Mouse (Mus musculus): ENCODE measurements around the gene Dgkd. TPM values are rescaled to one million over a fixed set of nuclear protein-coding genes. Genes with fewer than 3 reads are reported as not detected.

Dgkd gene
- polyA plus RNA-seq, 1 experiment from 2014 or later: 32.9 TPM

DNA sequence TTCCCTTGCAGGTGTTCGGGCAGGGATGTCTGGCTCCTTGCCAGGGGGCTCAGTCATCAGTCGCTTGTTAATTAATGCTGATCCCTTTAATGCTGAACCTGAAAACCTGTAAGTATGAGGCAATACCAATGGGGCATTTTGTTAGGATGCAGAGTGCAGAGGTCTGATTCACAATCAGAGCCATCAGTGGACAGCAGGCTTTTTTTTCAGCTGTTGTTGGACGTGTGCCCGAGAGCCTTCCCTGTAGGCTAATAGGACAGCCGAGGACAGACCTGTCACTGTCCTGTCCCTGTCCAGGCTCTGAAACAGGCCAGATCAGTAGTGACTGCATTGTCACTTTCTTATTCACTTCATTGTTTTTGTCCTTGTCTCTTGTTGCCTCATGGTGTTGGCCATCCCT lies 76.6 kb downstream of the Dgkd start:
- H3K36me3 ChIP-seq (ENCODE audit: control insufficient read depth, insufficient read depth, low read length): peaks cover 28% of the 10 kb centered on the region
- H3K9ac ChIP-seq (ENCODE audit: low read length): no peak overlapping the region
- no peak for ATAC-seq (ENCODE audit: low read depth)
- H3K4me2 ChIP-seq (ENCODE audit: low read depth, low read length): no peak overlapping the region
- H3K9me3 ChIP-seq (ENCODE audit: control insufficient read depth, low read length): no peaks in the 10 kb centered on the region
- 66% methylated on average over 5 of the region's 5 CpGs for WGBS
- no peak overlapping the region for H3K4me3 ChIP-seq (ENCODE audit: low read length)
- no peaks in the 10 kb centered on the region for H3K4me1 ChIP-seq (replicated peaks; ENCODE audit: control insufficient read depth, insufficient read depth, low read length)
- H3K27me3 ChIP-seq (ENCODE audit: control insufficient read depth, insufficient read depth, low read depth, low read length): no peaks in the 10 kb centered on the region
- H3K27ac ChIP-seq (ENCODE audit: low read length): no peak overlapping the region

DNA sequence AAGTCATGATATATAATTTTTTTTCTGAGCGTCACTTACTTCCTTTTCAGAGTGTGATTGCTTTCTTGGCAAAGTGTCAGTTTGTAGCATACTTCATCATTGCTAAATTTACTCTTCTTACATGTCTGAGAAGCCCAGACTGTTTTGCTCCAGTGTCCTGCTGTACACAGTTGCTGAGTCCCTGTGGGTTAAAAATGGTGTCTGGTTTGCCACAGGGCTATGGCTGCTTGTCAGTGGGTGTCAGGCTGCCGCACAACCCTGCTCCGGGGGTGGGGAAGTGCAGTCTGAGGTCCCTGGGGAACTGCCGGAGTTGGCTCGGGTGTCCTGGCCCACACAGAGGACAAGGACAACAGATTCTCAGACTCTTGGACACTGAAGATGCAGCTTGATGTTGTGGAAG lies 80.0 kb downstream of the Dgkd start:
- no peak overlapping the region for H3K4me3 ChIP-seq (ENCODE audit: low read length)
- no peaks in the 10 kb centered on the region for H3K9me3 ChIP-seq (ENCODE audit: control insufficient read depth, low read length)
- H3K27me3 ChIP-seq (ENCODE audit: control insufficient read depth, insufficient read depth, low read depth, low read length): no peaks in the 10 kb centered on the region
- peaks cover 21% of the 10 kb centered on the region for H3K36me3 ChIP-seq (ENCODE audit: control insufficient read depth, insufficient read depth, low read length)
- no peak overlapping the region for H3K27ac ChIP-seq (ENCODE audit: low read length)
- no peak overlapping the region for H3K9ac ChIP-seq (ENCODE audit: low read length)
- WGBS: 72% methylated on average over 5 of the region's 5 CpGs
- H3K4me1 ChIP-seq (replicated peaks; ENCODE audit: control insufficient read depth, insufficient read depth, low read length): no peaks in the 10 kb centered on the region
- H3K4me2 ChIP-seq (ENCODE audit: low read depth, low read length): no peak overlapping the region
- no peak for ATAC-seq (ENCODE audit: low read depth)

DNA sequence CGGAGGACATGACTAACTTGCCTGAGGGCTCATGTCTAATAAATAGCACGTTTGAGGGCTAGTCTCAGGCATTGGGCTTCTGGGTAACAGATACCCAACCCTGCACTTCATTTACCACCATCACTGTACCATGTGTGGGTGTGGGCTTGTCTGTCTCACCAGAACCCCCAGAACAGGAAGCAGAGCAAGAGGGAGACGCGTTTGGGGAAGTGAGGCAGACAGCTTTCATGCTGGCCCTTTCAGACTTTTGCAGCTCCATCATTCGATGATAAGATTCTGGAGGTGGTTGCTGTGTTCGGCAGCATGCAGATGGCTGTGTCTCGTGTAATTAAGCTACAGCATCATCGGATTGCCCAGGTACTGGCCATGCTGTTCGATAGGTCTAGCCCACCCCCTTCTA lies 82.0 kb downstream of the Dgkd start:
- WGBS: 80% methylated on average over 9 of the region's 9 CpGs
- Histone ChIP-seq H3K27ac (ENCODE audit: low read length) (no peak overlapping the region), H3K27me3 (ENCODE audit: control insufficient read depth, insufficient read depth, low read depth, low read length) (no peaks in the 10 kb centered on the region), H3K4me2 (ENCODE audit: low read depth, low read length) (no peak overlapping the region), H3K9me3 (ENCODE audit: control insufficient read depth, low read length) (no peaks in the 10 kb centered on the region), H3K9ac (ENCODE audit: low read length) (no peak overlapping the region), H3K4me3 (ENCODE audit: low read length) (no peak overlapping the region), H3K36me3 (ENCODE audit: control insufficient read depth, insufficient read depth, low read length) (peaks cover 26% of the 10 kb centered on the region), H3K4me1 (replicated peaks; ENCODE audit: control insufficient read depth, insufficient read depth, low read length) (no peaks in the 10 kb centered on the region)
- ATAC-seq (ENCODE audit: low read depth): no peak

DNA sequence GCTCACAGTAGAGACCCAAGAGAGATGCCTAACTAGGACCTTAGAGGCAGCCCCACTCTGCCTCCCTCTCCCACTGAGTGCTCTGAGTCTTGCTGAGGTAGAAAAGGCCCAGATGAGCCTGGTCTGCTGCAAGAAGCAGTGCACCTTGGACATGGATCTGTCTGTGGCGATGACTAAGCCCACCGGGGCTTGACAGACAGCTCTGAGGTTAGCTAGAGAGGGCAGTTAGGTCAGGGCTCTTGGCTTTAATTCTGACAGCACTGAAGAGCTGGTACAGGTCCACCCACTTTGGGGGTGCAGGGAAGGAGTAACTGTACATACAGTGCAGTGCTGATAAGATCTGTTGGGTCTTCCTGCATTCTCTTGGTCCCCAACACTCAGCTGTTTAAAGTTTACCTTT lies 82.5 kb downstream of the Dgkd start:
- Histone ChIP-seq H3K27me3 (ENCODE audit: control insufficient read depth, insufficient read depth, low read depth, low read length) (no peaks in the 10 kb centered on the region), H3K9ac (ENCODE audit: low read length) (no peak overlapping the region), H3K4me3 (ENCODE audit: low read length) (no peak overlapping the region), H3K27ac (ENCODE audit: low read length) (no peak overlapping the region), H3K4me2 (ENCODE audit: low read depth, low read length) (no peak overlapping the region), H3K9me3 (ENCODE audit: control insufficient read depth, low read length) (no peaks in the 10 kb centered on the region), H3K36me3 (ENCODE audit: control insufficient read depth, insufficient read depth, low read length) (peaks cover 29% of the 10 kb centered on the region), H3K4me1 (replicated peaks; ENCODE audit: control insufficient read depth, insufficient read depth, low read length) (no peaks in the 10 kb centered on the region)
- 90% methylated on average over 2 of the region's 2 CpGs for whole genome bisulfite sequencing
- ATAC-seq (ENCODE audit: low read depth): no peak

DNA sequence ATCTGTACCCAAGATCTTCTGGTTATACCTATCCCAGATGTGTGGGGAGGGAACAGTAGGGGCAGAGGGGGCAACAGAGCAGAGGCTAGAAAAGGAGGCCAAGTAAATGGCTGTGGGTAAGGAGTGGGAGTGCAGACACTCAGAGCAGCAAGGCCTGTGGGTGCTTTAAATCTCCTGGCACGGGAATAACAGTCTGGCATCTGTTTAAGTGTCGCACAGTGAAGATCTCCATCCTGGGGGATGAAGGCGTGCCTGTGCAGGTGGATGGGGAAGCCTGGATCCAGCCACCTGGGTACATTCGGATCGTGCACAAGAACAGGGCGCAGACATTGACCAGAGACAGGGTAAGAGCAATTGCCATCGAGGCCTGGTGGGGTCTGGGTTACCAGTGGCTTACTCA lies 83.0 kb downstream of the Dgkd start:
- no peaks in the 10 kb centered on the region for H3K9me3 ChIP-seq (ENCODE audit: control insufficient read depth, low read length)
- H3K27me3 ChIP-seq (ENCODE audit: control insufficient read depth, insufficient read depth, low read depth, low read length): no peaks in the 10 kb centered on the region
- no peak overlapping the region for H3K9ac ChIP-seq (ENCODE audit: low read length)
- no peak for ATAC-seq (ENCODE audit: low read depth)
- H3K36me3 ChIP-seq (ENCODE audit: control insufficient read depth, insufficient read depth, low read length): peaks cover 29% of the 10 kb centered on the region
- H3K27ac ChIP-seq (ENCODE audit: low read length): no peak overlapping the region
- WGBS: 84% methylated on average over 7 of the region's 7 CpGs
- H3K4me3 ChIP-seq (ENCODE audit: low read length): no peak overlapping the region
- H3K4me2 ChIP-seq (ENCODE audit: low read depth, low read length): no peak overlapping the region
- no peaks in the 10 kb centered on the region for H3K4me1 ChIP-seq (replicated peaks; ENCODE audit: control insufficient read depth, insufficient read depth, low read length)

DNA sequence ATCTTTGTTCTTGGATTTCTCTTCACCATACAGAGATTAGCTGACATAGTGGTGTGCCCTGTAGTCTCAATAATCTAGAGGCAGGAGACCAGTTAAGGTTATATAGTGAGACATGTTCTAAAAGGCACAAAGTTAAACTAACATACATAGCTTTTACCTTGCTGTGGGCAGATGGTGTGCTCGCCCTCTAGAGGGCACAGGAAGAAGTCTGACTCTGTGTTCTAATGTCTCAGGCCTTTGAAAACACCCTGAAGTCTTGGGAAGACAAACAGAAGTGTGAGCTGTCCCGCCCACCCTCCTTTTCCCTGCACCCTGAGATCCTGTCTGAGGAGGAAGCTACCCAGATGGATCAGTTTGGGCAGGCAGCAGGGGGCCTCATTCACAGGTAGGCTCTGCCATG lies 83.4 kb downstream of the Dgkd start:
- no peak overlapping the region for H3K9ac ChIP-seq (ENCODE audit: low read length)
- H3K27me3 ChIP-seq (ENCODE audit: control insufficient read depth, insufficient read depth, low read depth, low read length): no peaks in the 10 kb centered on the region
- ATAC-seq (ENCODE audit: low read depth): peak; percentile 38; the same call in 1 of the 2 replicates
- no peak overlapping the region for H3K27ac ChIP-seq (ENCODE audit: low read length)
- no peaks in the 10 kb centered on the region for H3K4me1 ChIP-seq (replicated peaks; ENCODE audit: control insufficient read depth, insufficient read depth, low read length)
- no peaks in the 10 kb centered on the region for H3K9me3 ChIP-seq (ENCODE audit: control insufficient read depth, low read length)
- WGBS: 24% methylated on average over 2 of the region's 2 CpGs
- no peak overlapping the region for H3K4me3 ChIP-seq (ENCODE audit: low read length)
- H3K36me3 ChIP-seq (ENCODE audit: control insufficient read depth, insufficient read depth, low read length): peaks cover 29% of the 10 kb centered on the region
- no peak overlapping the region for H3K4me2 ChIP-seq (ENCODE audit: low read depth, low read length)

DNA sequence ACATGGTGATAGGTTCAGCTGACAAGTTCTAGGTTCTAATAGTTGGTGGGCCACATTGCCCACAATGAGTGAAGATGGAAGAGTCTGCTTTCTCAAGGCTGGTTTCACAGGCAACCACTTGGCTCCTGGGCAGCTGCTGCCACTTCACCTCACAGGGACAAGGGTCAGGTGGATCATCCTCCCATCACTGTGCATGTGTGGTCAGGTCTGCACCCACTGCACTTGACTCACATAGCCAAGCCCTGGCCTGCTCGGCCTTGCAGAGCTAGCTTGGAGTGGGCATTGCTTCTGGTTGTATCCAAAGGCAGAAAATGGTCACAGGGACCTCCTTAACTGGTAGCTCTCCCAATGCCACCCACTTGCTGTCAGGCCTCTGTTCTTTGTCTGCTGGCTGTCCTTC lies 88.7 kb downstream of the Dgkd start:
- ATAC-seq (ENCODE audit: low read depth): no peak
- H3K4me3 ChIP-seq (ENCODE audit: low read length): no peak overlapping the region
- 67% methylated on average over 1 of the region's 1 CpGs for WGBS
- no peaks in the 10 kb centered on the region for H3K4me1 ChIP-seq (replicated peaks; ENCODE audit: control insufficient read depth, insufficient read depth, low read length)
- no peak overlapping the region for H3K4me2 ChIP-seq (ENCODE audit: low read depth, low read length)
- H3K9ac ChIP-seq (ENCODE audit: low read length): no peak overlapping the region
- no peak overlapping the region for H3K27ac ChIP-seq (ENCODE audit: low read length)
- peaks cover 54% of the 10 kb centered on the region for H3K36me3 ChIP-seq (ENCODE audit: control insufficient read depth, insufficient read depth, low read length)
- no peaks in the 10 kb centered on the region for H3K9me3 ChIP-seq (ENCODE audit: control insufficient read depth, low read length)
- H3K27me3 ChIP-seq (ENCODE audit: control insufficient read depth, insufficient read depth, low read depth, low read length): no peaks in the 10 kb centered on the region

DNA sequence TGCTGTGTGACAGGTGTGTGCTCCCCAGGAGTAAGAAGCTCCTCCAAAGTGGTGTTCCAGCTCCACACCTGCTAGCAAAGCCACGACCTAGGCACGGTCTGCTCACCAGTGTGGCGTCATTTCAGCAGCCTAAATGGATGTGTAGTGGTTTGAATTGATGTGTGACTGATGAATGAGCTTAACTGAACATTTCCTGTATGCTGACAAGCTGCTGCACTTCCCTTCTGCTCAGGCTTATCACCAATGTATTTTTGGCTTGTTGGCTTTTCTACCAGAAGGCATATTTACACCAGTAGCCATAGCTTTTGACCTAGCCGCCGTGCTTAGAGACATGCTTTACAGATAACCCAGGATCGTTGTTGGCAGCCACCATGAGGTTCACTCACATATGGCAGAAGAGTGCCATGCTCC lies 94.6 kb downstream of the Dgkd start:
- no peak for ATAC-seq (ENCODE audit: low read depth)
- H3K4me3 ChIP-seq (ENCODE audit: low read length): no peak overlapping the region
- H3K27ac ChIP-seq (ENCODE audit: low read length): no peak overlapping the region
- 66% methylated on average over 6 of the region's 6 CpGs for WGBS
- H3K4me2 ChIP-seq (ENCODE audit: low read depth, low read length): no peak overlapping the region
- no peaks in the 10 kb centered on the region for H3K27me3 ChIP-seq (ENCODE audit: control insufficient read depth, insufficient read depth, low read depth, low read length)
- H3K4me1 ChIP-seq (replicated peaks; ENCODE audit: control insufficient read depth, insufficient read depth, low read length): no peaks in the 10 kb centered on the region
- H3K9ac ChIP-seq (ENCODE audit: low read length): no peak overlapping the region
- peaks cover 49% of the 10 kb centered on the region for H3K36me3 ChIP-seq (ENCODE audit: control insufficient read depth, insufficient read depth, low read length)
- no peaks in the 10 kb centered on the region for H3K9me3 ChIP-seq (ENCODE audit: control insufficient read depth, low read length)

DNA sequence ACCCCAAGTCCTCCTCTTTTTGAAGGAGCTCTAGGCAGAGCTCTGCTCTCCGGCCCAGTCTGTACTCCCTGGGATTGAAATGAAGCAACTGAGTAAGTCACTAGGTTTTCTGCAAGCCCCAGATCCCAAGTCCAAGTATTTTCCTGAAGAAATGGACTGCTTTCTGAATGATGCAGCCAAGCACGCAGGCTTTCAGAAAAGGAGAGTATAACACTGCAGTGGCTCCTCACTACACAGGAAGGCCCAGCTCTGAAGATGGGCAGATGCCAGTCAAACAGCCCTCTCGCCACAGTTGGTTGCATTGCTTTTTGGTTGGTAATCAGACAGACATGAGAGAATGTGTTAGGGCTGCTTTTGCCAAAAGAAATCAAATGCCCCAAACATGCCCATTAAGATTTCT lies 98.6 kb downstream of the Dgkd start:
- Histone ChIP-seq H3K9me3 (ENCODE audit: control insufficient read depth, low read length) (no peaks in the 10 kb centered on the region), H3K36me3 (ENCODE audit: control insufficient read depth, insufficient read depth, low read length) (peaks cover 33% of the 10 kb centered on the region), H3K4me2 (ENCODE audit: low read depth, low read length) (no peak overlapping the region), H3K27me3 (ENCODE audit: control insufficient read depth, insufficient read depth, low read depth, low read length) (no peaks in the 10 kb centered on the region), H3K4me3 (ENCODE audit: low read length) (no peak overlapping the region), H3K27ac (ENCODE audit: low read length) (no peak overlapping the region), H3K4me1 (replicated peaks; ENCODE audit: control insufficient read depth, insufficient read depth, low read length) (no peaks in the 10 kb centered on the region), H3K9ac (ENCODE audit: low read length) (no peak overlapping the region)
- 91% methylated on average over 3 of the region's 3 CpGs for WGBS
- no peak for ATAC-seq (ENCODE audit: low read depth)

DNA sequence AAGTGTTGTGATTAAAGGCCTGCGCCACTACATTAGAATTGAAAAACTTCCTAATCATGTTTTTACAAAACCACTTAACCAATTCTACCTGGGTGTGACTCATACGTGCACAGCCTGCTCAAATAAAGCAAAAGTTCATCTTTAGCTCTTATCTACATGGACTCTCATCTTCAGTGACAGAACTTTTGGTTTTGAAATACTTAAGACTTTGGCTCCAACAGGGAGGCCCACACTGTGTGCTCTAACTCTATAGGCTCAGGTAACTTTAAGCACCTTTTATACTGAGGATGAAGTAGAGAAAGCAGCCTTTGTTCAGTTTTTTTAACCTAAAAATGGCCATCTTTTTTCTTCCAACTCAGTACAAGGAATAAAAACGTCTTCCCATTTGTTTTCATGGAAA lies 100.0 kb downstream of the Dgkd start:
- H3K4me3 ChIP-seq (ENCODE audit: low read length): no peak overlapping the region
- no peak for ATAC-seq (ENCODE audit: low read depth)
- 79% methylated on average over 3 of the region's 3 CpGs for WGBS
- peaks cover 30% of the 10 kb centered on the region for H3K36me3 ChIP-seq (ENCODE audit: control insufficient read depth, insufficient read depth, low read length)
- no peaks in the 10 kb centered on the region for H3K4me1 ChIP-seq (replicated peaks; ENCODE audit: control insufficient read depth, insufficient read depth, low read length)
- H3K27ac ChIP-seq (ENCODE audit: low read length): no peak overlapping the region
- H3K4me2 ChIP-seq (ENCODE audit: low read depth, low read length): no peak overlapping the region
- H3K9me3 ChIP-seq (ENCODE audit: control insufficient read depth, low read length): no peaks in the 10 kb centered on the region
- no peak overlapping the region for H3K9ac ChIP-seq (ENCODE audit: low read length)
- no peaks in the 10 kb centered on the region for H3K27me3 ChIP-seq (ENCODE audit: control insufficient read depth, insufficient read depth, low read depth, low read length)

Data from lung, embryonic 16.5 days (tissue).